Mouse (Mus musculus): Measurements from ENCODE around the gene Pan3. TPM values are rescaled to one million over a fixed set of nuclear protein-coding genes. Genes with fewer than 3 reads are reported as not detected.
A peak's percentile ranks its signal among the peaks of the same experiment; 100 is the strongest.

The Pan3 gene
- total and polyA plus RNA-seq, 3 experiments = 60.6 to 61.5 TPM; not detected in 1

- no peak for TF ChIP-seq GATA1 (IDR thresholded peaks at IDR 0.05; ENCODE audit: low read depth, low read length)
Observed at GRCm38 (mm10) chr5:147463251-147463650, 33.3 kb downstream of the Pan3 start (continued).

- peaks cover 36 to 45% of the 10 kb centered on the region in 2 experiments for H3K36me3 ChIP-seq (ENCODE audit: control insufficient read depth in 1 of 2, insufficient read depth in 2 of 2, low read length in 2 of 2)
- no peak for DNase-seq (ENCODE audit: low read depth, low spot score)
- H3K9ac ChIP-seq (ENCODE audit: control insufficient read depth, low read depth, low read length, poor library complexity, severe bottlenecking) = no peak overlapping the region
- no peaks in the 10 kb centered on the region for H3K27me3 ChIP-seq (ENCODE audit: control insufficient read depth in 1 of 2, insufficient read depth in 2 of 2, low read length in 2 of 2)
- peaks cover 6% of the 10 kb centered on the region; the same call in 1 of the 2 replicates for H3K79me2 ChIP-seq (ENCODE audit: control insufficient read depth, insufficient read depth, low read length, poor library complexity)
- H3K4me3 ChIP-seq (ENCODE audit: control insufficient read depth in 1 of 2, insufficient read depth in 1 of 2, low read depth in 2 of 2, low read length in 2 of 2) = no peak overlapping the region
- TF ChIP-seq HCFC1 (IDR thresholded peaks at IDR 0.05; ENCODE audit: low read depth, low read length) = no peak
- no peak for TF ChIP-seq MYB (IDR thresholded peaks at IDR 0.05; ENCODE audit: low read depth, low read length)
- TF ChIP-seq BHLHE40 (IDR thresholded peaks at IDR 0.05; ENCODE audit: borderline replicate concordance, low read depth, low read length) = no peak
- TF ChIP-seq EP300 (IDR thresholded peaks at IDR 0.05; ENCODE audit: low read depth in 1 of 2, low read length in 2 of 2) = peak; percentile 51 to 56; a peak in 2 of 4 replicates
- no peak for TF ChIP-seq MEF2A (IDR thresholded peaks at IDR 0.05; ENCODE audit: extremely low read depth, insufficient replicate concordance, low read depth, low read length, poor library complexity, severe bottlenecking)
- no peak for TF ChIP-seq ELF1 (IDR thresholded peaks at IDR 0.05; ENCODE audit: low read depth, low read length)
- TF ChIP-seq RCOR1 (IDR thresholded peaks at IDR 0.05; ENCODE audit: low read depth, low read length) = peak; percentile 75
- no peak for TF ChIP-seq SIN3A (IDR thresholded peaks at IDR 0.05; ENCODE audit: low read length)
- no peak for TF ChIP-seq TBP (IDR thresholded peaks at IDR 0.05; ENCODE audit: low read depth, low read length)
- TF ChIP-seq POLR2AphosphoS2 (IDR thresholded peaks at IDR 0.05; ENCODE audit: low read length) = no peak
- peak; percentile 44; the same call in 1 of the 2 replicates for TF ChIP-seq GATA1 (IDR thresholded peaks at IDR 0.05; ENCODE audit: low read depth, low read length)
- TF ChIP-seq UBTF (IDR thresholded peaks at IDR 0.05; ENCODE audit: borderline replicate concordance, insufficient read depth, low read depth, low read length) = no peak
- TF ChIP-seq MAX (IDR thresholded peaks at IDR 0.05; ENCODE audit: low read length) = no peak
- TF ChIP-seq CHD1 (IDR thresholded peaks at IDR 0.05; ENCODE audit: low read depth, low read length) = no peak
- peak; percentile 50; the same call in 1 of the 2 replicates for TF ChIP-seq ZNF384 (IDR thresholded peaks at IDR 0.05; ENCODE audit: low read depth, low read length)
- TF ChIP-seq MXI1 (IDR thresholded peaks at IDR 0.05; ENCODE audit: low read depth, low read length) = no peak
- no peak for TF ChIP-seq POLR2A (IDR thresholded peaks at IDR 0.05; ENCODE audit: control insufficient read depth in 1 of 2, insufficient read depth in 1 of 2, low read depth in 1 of 2, low read length in 2 of 2, poor library complexity in 1 of 2)
- no peak for TF ChIP-seq POLR2AphosphoS5 (IDR thresholded peaks at IDR 0.05; ENCODE audit: borderline replicate concordance, low read depth, low read length)
- no peak overlapping the region for H3K27ac ChIP-seq (ENCODE audit: control insufficient read depth, low read depth, low read length)
- H3K4me1 ChIP-seq (ENCODE audit: control insufficient read depth in 1 of 2, insufficient read depth in 2 of 2, low read length in 2 of 2) = peaks cover 13 to 14% of the 10 kb centered on the region in 2 experiments
- no peaks in the 10 kb centered on the region for H3K9me3 ChIP-seq (replicated peaks; ENCODE audit: insufficient read depth, low read length)
Observed at GRCm38 (mm10) chr5:147466361-147466760, 36.4 kb downstream of the Pan3 start.

GRCm38 (mm10) chr5:147471163-147471562 is 41.2 kb downstream of the Pan3 start:
- Histone ChIP-seq H3K4me3 (ENCODE audit: control insufficient read depth in 1 of 2, insufficient read depth in 1 of 2, low read depth in 2 of 2, low read length in 2 of 2) (no peak overlapping the region), H3K4me1 (ENCODE audit: control insufficient read depth in 1 of 2, insufficient read depth in 2 of 2, low read length in 2 of 2) (peaks cover 20 to 30% of the 10 kb centered on the region in 2 experiments), H3K9ac (ENCODE audit: control insufficient read depth, low read depth, low read length, poor library complexity, severe bottlenecking) (no peak overlapping the region), H3K27ac (ENCODE audit: control insufficient read depth, low read depth, low read length) (peak overlapping the region; percentile 24; the same call in 1 of the 2 replicates), H3K27me3 (ENCODE audit: control insufficient read depth in 1 of 2, insufficient read depth in 2 of 2, low read length in 2 of 2) (no peaks in the 10 kb centered on the region), H3K9me3 (replicated peaks; ENCODE audit: insufficient read depth, low read length) (no peaks in the 10 kb centered on the region), H3K79me2 (ENCODE audit: control insufficient read depth, insufficient read depth, low read length, poor library complexity) (peaks cover 9% of the 10 kb centered on the region; the same call in 1 of the 2 replicates), H3K36me3 (ENCODE audit: control insufficient read depth in 1 of 2, insufficient read depth in 2 of 2, low read length in 2 of 2) (peaks cover 31 to 40% of the 10 kb centered on the region in 2 experiments)
- TF ChIP-seq MYC (IDR thresholded peaks at IDR 0.05; ENCODE audit: low read depth, low read length) = no peak
- 0 out of 2 replicates have a peak, but pooled peaks have one; percentile 8 for TF ChIP-seq ETS1 (IDR thresholded peaks at IDR 0.05; ENCODE audit: low read depth, low read length)
- TF ChIP-seq MYB (IDR thresholded peaks at IDR 0.05; ENCODE audit: low read depth, low read length) = no peak
- no peak for TF ChIP-seq SIN3A (IDR thresholded peaks at IDR 0.05; ENCODE audit: low read length)
- TF ChIP-seq GATA1 (IDR thresholded peaks at IDR 0.05; ENCODE audit: low read depth, low read length) = peak; percentile 64
- peak; percentile 32 to 51; a peak in 1 of 4 replicates for TF ChIP-seq EP300 (IDR thresholded peaks at IDR 0.05; ENCODE audit: low read depth in 1 of 2, low read length in 2 of 2)
- peak; percentile 73 for DNase-seq (ENCODE audit: low read depth, low spot score)
